Mouse (Mus musculus) kidney, embryonic 14.5 days (tissue): ENCODE measurements at regions not wholly inside any gene's neighbourhood (a gene's known extent, or its start where the extent isn't known, plus 50 kb on each side); places are given as distances from the start of the nearest gene placed in this dataset.

ENCODE experiments used
- ATAC-seq: fragments of 200-750 bp; cut with Nextera tagmentation; 2 replicates; pipeline ENCODE4 v1.8.0; 2017; ENCODE audit warnings: moderate number of reproducible peaks, mild to moderate bottlenecking, moderate TSS enrichment, moderate library complexity; ENCODE audit not compliant: low FRiP score, low TSS enrichment
- H3K27ac ChIP-seq: fragments of 300-500 bp; sonication (generic); 2 replicates; pipeline ENCODE4 v1.5.1; 2014; ENCODE audit warnings: low read depth, mild to moderate bottlenecking, low read length, moderate library complexity, mixed read lengths
- H3K27me3 ChIP-seq: fragments of 300-500 bp; sonication (generic); 2 replicates; pipeline ENCODE4 v1.6.1; 2014; ENCODE audit warnings: mild to moderate bottlenecking, low read length; ENCODE audit not compliant: control insufficient read depth, insufficient read depth
- H3K36me3 ChIP-seq: fragments of 300-500 bp; sonication (generic); 2 replicates; pipeline ENCODE4 v1.6.1; 2014; ENCODE audit warnings: low read length, mixed read lengths; ENCODE audit not compliant: control insufficient read depth, insufficient read depth
- H3K4me1 ChIP-seq: fragments of 300-500 bp; sonication (generic); 2 replicates; pipeline ENCODE4 v1.6.1; 2014; ENCODE audit warnings: low read length, mixed read lengths; ENCODE audit not compliant: control insufficient read depth, insufficient read depth
- H3K4me2 ChIP-seq: fragments of 300-500 bp; sonication (generic); replicated peaks from 2 replicates; pipeline ENCODE4 v1.6.1; 2014; ENCODE audit warnings: low read depth, mild to moderate bottlenecking, low read length
- H3K4me3 ChIP-seq: fragments of 300-500 bp; sonication (generic); 2 replicates; pipeline ENCODE4 v1.5.1; 2014; ENCODE audit warnings: mild to moderate bottlenecking, low read length
- H3K9ac ChIP-seq: fragments of 300-500 bp; sonication (generic); 2 replicates; pipeline ENCODE4 v1.6.1; 2014; ENCODE audit warnings: low read depth, mild to moderate bottlenecking, low read length, moderate library complexity
- H3K9me3 ChIP-seq: fragments of 300-500 bp; sonication (generic); 2 replicates; pipeline ENCODE4 v1.6.1; 2016; ENCODE audit warnings: low read length; ENCODE audit not compliant: control insufficient read depth
- WGBS: fragments of 180-500 bp; shearing (Covaris S2); extraction: QIAGEN DNeasy Blood & Tissue Kit; methylation state at CpG from one replicate; pipeline ENCODE4 v1.1.7; 2014; 5-methylcytosine and 5-hydroxymethylcytosine counted together

DNA sequence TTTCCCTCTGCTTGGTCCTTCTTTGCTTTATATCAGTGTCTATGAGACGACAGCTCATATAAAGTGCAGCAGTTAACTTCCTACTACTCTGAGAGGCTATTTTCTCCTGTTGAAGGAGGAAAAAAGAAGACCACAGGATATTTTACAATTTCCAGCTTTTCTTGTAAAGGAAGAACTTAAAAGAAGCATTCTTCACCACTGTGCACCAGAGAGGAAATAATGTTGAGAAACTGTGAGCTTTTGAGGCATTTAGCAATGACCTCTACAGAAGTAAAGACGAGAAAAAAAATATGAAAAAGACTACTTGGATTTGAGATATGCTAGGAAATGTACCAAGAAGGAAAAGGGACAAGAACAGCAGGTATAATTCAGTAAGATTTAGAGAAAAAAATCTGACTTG is 134.5 kb downstream of the Kcnj2 start:
- WGBS: 65% methylated on average over 2 of the region's 2 CpGs
- no peak for ATAC-seq

DNA sequence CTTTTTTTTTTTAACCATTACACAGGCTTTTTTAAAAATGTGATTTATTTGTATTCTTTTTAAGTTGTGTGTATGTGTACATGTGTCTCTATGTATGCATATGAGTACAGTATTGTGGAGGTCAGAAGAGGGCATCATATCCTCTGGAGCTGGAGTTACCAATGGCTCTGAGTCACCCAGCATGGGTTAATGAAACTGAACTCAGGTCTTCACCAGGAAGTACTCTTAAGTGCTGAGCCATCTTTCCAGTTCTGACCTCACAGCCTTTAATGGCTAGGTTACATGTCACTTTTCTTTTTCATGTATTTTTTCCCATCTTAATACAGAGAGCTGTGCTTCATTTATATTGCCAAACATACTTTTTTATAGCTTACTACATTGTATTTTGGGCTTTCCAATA is 136.8 kb downstream of the Kcnj2 start:
- ATAC-seq: no peak

More for the DNA sequence above, 134.5 kb downstream of the Kcnj2 start:
- Histone ChIP-seq H3K36me3 (no peaks in the 10 kb centered on the region), H3K4me3 (no peak overlapping the region), H3K27ac (no peak overlapping the region), H3K9me3 (no peaks in the 10 kb centered on the region), H3K4me2 (no peak overlapping the region), H3K4me1 (no peaks in the 10 kb centered on the region), H3K9ac (no peak overlapping the region), H3K27me3 (no peaks in the 10 kb centered on the region)

DNA sequence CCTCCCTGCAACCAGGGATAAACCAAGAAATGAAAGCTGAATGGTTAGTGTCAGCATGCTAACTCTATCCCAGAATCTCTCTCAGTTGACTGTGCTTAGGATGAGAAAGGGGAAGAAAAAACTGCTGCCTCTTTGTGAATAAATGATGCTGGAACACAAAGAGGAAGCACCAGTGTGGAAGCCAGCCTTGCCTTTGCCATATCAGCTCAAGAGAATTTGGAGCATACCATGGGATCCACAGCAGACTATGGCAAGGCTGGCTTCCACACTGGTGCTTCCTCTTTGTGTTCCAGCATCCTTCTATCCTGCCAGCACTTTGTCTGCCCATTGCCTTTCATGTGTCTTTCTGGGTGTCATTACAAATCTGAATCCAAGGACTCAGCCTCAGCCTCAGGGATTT is 144.6 kb downstream of the Kcnj2 start:
- Histone ChIP-seq H3K9ac (no peak overlapping the region), H3K27me3 (no peaks in the 10 kb centered on the region), H3K4me2 (no peak overlapping the region), H3K27ac (no peak overlapping the region), H3K9me3 (peaks cover 3% of the 10 kb centered on the region; the same call in 1 of the 2 replicates), H3K4me1 (0 out of 2 replicates have a peak, but pooled peaks cover 6% of the 10 kb centered on the region), H3K4me3 (no peak overlapping the region), H3K36me3 (no peaks in the 10 kb centered on the region)
- no peak for ATAC-seq

More for the DNA sequence above, 136.8 kb downstream of the Kcnj2 start:
- H3K27ac ChIP-seq: no peak overlapping the region
- no peaks in the 10 kb centered on the region for H3K36me3 ChIP-seq
- no peaks in the 10 kb centered on the region for H3K9me3 ChIP-seq
- no peak overlapping the region for H3K4me3 ChIP-seq
- H3K27me3 ChIP-seq: no peaks in the 10 kb centered on the region
- no peak overlapping the region for H3K9ac ChIP-seq
- no peaks in the 10 kb centered on the region for H3K4me1 ChIP-seq
- H3K4me2 ChIP-seq: no peak overlapping the region

DNA sequence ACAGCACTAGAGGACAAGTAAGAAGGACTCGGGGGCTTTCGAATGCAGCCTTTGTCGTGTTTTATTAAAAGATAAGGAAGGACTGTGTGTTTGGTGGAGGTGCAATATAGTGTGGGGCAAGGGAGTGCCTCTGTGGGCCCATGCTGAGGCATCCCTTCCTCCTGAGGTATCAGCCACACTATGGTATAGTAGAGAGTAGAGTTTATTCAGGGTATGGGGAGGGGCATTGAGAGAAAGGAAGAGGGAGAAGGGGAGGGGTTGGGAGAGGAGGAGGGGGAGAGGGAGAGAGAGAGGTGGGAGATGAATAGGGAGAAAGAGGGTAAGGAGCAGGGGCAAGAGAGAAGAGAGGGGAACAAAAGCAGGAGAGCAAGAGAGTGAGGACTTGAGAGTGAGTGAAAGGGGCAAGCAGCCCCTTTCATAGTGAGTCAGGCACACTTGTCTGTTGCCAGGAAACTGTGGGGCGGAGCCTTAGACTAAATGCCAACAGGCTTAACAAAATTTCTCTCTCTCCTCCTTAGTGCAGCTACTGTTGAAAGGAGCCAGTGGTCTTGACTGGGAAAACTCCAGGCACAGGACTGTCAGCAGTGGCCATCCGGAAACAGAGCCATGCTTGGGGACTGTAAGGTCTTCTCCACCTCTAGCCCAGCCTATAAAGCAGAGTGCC is 146.2 kb downstream of the Kcnj2 start:
- Histone ChIP-seq H3K27ac (no peak overlapping the region), H3K4me3 (no peak overlapping the region), H3K36me3 (no peaks in the 10 kb centered on the region), H3K4me1 (0 out of 2 replicates have a peak, but pooled peaks cover 6% of the 10 kb centered on the region), H3K4me2 (no peak overlapping the region), H3K9me3 (peaks cover 3% of the 10 kb centered on the region; the same call in 1 of the 2 replicates), H3K9ac (no peak overlapping the region), H3K27me3 (no peaks in the 10 kb centered on the region)
- WGBS: 85% methylated on average over 5 of the region's 5 CpGs
- no peak for ATAC-seq

DNA sequence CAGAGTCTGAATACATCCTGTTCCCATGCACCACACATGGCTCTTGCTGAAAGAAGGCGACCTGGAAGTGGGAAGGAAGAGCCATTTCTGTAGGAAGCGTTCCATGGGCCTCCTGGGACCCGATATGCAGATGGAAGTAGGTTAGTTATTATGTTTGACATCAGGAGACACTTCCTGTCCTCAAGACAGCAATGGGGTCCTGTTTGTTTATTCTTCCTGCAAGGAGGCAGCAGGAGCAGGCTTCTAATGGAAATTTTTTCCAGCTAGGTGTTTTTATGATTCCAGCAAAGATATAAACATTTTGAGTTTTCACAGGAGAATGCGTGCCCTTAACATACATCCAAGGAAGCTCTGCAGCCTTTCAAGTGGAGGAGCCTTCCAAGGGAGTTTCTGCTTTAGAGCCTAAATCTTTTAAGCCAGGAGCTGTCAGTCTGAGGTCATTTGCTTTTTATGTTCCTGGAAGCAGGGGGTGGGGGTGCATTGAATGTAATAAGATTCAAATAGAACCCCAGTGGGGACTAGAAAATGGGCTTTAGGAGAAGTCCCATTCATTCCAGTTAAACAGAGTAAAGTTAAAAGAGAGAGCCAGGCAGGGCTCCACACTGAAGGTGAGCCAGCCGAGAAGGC is 146.9 kb downstream of the Kcnj2 start:
- Histone ChIP-seq H3K4me1 (0 out of 2 replicates have a peak, but pooled peaks cover 6% of the 10 kb centered on the region), H3K4me2 (no peak overlapping the region), H3K9me3 (peaks cover 3% of the 10 kb centered on the region; the same call in 1 of the 2 replicates), H3K27me3 (no peaks in the 10 kb centered on the region), H3K27ac (no peak overlapping the region), H3K36me3 (no peaks in the 10 kb centered on the region), H3K9ac (no peak overlapping the region), H3K4me3 (no peak overlapping the region)
- WGBS: 42% methylated on average over 5 of the region's 5 CpGs
- ATAC-seq: no peak

DNA sequence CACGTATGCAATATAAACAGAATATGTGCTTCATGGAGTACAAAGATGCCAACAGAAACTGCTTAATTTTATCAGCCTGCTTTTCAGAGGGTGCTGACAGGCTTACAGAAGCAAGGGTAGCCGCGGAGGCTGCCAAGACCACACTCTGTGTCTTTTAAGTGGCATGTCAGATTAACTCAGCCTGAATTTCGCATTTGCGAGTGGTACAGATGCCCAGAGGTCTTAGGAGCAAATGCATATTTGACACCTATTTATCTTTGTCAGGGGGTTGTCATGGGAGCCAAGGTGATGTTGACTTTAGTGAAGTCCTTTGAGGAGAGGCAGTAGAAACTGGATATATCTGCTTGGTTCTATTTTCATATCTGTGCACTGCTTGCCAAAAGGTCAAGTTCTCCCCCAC is 149.0 kb downstream of the Kcnj2 start:
- Histone ChIP-seq H3K9me3 (peaks cover 3% of the 10 kb centered on the region; the same call in 1 of the 2 replicates), H3K27ac (no peak overlapping the region), H3K4me2 (no peak overlapping the region), H3K9ac (no peak overlapping the region), H3K4me1 (0 out of 2 replicates have a peak, but pooled peaks cover 6% of the 10 kb centered on the region), H3K27me3 (no peaks in the 10 kb centered on the region), H3K36me3 (no peaks in the 10 kb centered on the region), H3K4me3 (no peak overlapping the region)
- 80% methylated on average over 5 of the region's 5 CpGs for WGBS
- no peak for ATAC-seq

DNA sequence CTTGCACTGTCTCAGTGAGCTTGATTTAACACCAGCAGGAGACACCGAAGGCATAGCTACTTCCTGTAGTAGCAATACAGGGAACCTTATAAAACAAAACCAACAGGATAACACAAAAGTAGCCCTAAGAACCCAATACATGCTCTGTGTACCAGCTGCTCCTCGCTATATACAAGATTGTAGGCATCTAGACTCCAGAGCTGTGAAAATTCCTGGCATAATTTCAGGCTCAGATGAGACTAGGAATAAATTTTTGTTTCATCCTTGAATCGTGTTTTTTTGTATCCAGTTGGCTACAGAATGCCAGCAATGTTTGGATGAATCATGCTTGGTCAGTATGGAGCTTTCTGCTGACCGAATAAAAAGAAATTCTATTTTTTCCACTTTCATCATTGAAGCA is 157.9 kb downstream of the Kcnj2 start:
- no peak overlapping the region for H3K4me2 ChIP-seq
- no peak for ATAC-seq
- H3K9me3 ChIP-seq: no peaks in the 10 kb centered on the region
- H3K27ac ChIP-seq: no peak overlapping the region
- no peak overlapping the region for H3K9ac ChIP-seq
- H3K4me1 ChIP-seq: no peaks in the 10 kb centered on the region
- no peaks in the 10 kb centered on the region for H3K27me3 ChIP-seq
- no peak overlapping the region for H3K4me3 ChIP-seq
- no peaks in the 10 kb centered on the region for H3K36me3 ChIP-seq
- 87% methylated on average over 4 of the region's 4 CpGs for WGBS

DNA sequence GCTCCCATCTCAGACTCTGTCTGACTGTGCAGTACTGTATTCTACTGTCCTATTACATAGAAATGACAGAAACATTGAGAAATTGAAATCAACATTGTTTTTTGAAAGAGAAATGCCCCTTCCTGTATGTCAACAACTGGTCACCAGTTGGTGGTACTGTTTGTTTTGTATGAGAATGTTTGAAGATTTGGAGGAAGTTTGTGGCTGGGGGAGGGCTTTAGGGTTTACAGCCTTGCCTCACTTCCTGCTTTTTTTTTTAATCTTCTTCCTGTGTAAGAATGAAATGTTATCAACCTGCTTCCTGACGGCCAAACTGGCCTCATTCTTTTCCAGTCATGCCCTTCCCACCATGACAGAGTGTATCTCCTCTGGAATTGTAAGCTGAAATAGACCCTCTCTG is 161.3 kb downstream of the Kcnj2 start:
- H3K27ac ChIP-seq: no peak overlapping the region
- no peaks in the 10 kb centered on the region for H3K36me3 ChIP-seq
- no peak for ATAC-seq
- no peaks in the 10 kb centered on the region for H3K27me3 ChIP-seq
- H3K9me3 ChIP-seq: no peaks in the 10 kb centered on the region
- H3K4me2 ChIP-seq: no peak overlapping the region
- H3K4me3 ChIP-seq: no peak overlapping the region
- WGBS: 57% methylated on average over 1 of the region's 1 CpGs
- H3K9ac ChIP-seq: no peak overlapping the region
- no peaks in the 10 kb centered on the region for H3K4me1 ChIP-seq

DNA sequence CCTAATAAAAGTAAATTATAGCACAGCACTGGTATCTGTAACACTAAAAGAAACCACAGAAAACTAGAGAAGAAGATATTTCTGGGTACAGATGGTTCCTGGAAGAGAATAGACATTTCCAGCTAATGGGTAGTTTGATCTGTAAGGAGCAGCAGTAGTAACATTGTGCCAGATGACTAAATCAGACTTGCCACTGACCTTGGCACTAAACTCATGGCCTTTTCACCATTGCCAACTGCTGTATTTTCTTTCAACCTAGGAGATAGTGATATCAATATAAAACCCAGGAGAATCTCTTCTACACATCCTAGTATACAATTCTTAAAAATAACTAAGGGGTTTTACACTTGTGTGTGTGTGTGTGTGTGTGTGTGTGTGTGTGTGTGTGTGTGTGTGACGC is 170.8 kb downstream of the Kcnj2 start:
- Histone ChIP-seq H3K9ac (no peak overlapping the region), H3K36me3 (no peaks in the 10 kb centered on the region), H3K4me3 (no peak overlapping the region), H3K27me3 (no peaks in the 10 kb centered on the region), H3K27ac (no peak overlapping the region), H3K4me1 (no peaks in the 10 kb centered on the region), H3K9me3 (no peaks in the 10 kb centered on the region), H3K4me2 (no peak overlapping the region)
- WGBS: 100% methylated on average over 1 of the region's 1 CpGs
- no peak for ATAC-seq
